Mouse (Mus musculus): ENCODE results near the gene Bmper.

DNA sequence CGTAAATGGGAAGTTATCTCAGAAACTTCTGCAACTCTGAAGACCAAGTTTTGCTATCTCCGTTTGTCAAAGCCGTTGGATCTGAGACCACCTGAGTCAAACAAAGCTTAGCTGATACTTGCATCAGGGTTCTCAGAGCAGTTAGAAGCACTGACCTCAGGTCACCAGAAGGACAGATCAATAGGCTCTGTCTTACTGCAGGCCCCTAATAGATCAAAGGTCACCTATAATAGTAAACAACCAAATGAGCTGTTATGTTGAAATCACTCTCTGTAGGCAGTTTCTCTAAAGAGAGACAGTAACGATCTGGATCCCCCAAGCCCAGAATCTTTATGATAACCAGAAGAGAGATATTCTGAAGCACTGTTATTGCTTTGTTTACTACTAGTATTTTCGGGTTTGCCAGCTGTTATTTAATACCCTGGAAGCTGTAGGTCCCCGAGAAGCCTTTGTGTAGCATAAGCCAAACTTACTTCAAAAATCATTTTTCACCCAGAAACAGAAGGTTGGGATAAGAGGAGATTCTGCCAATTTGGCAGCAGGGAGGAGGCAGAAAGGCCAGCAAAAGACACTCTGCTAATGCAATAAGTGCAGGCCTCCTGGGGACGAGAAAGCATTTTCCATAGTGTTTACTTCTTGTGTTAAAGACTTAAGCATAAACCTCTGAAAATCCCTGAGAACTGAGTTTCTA is 224.5 kb downstream of the Bmper start:
- TF ChIP-seq POLR2A (IDR thresholded peaks at IDR 0.05; ENCODE audit: insufficient read depth, low read depth, low read length) (no peak), CTCF (IDR thresholded peaks at IDR 0.05; ENCODE audit: insufficient read depth, low read depth, low read length) (no peak)
